ENCODE assay signal across 8 mouse cellular contexts in genomic region chr17:8282821-8283525, GRCm38 (mm10). TPM values are rescaled to one million over a fixed set of nuclear protein-coding genes. Genes with fewer than 3 reads are reported as not detected.
DNase-seq lines count a peak whose midpoint lies in the region; ATAC-seq lines count a peak whose summit lies in the region.

Gene Mpc1, plus strand, starts transcription at chr17:8282904.

- no peaks in the 10 kb centered on the region for H3K27me3 ChIP-seq in embryonic facial prominence, embryonic 12.5 days
- peaks cover 21% of the 10 kb centered on the region for H3K27me3 ChIP-seq in limb, embryonic 10.5 days (ENCODE audit: low read depth, poor library complexity, severe bottlenecking)
- no peaks in the 10 kb centered on the region; the same call in 1 of the 2 replicates for H3K27me3 ChIP-seq in midbrain, embryonic 12.5 days

- no peaks in the 10 kb centered on the region for H3K36me3 ChIP-seq in embryonic facial prominence, embryonic 12.5 days
- no peaks in the 10 kb centered on the region for H3K36me3 ChIP-seq in limb, embryonic 10.5 days
- no peaks in the 10 kb centered on the region for H3K36me3 ChIP-seq in midbrain, embryonic 12.5 days

- WGBS in embryonic facial prominence, embryonic 12.5 days: 2% methylated on average over 34 of the region's 35 CpGs
- WGBS in limb, embryonic 10.5 days: 2% methylated on average over 34 of the region's 35 CpGs
- WGBS in midbrain, embryonic 12.5 days: 2% methylated on average over 35 of the region's 35 CpGs

- peak; percentile 91 for DNase-seq in 416B (ENCODE audit: low read depth)
- peak; percentile 72 for DNase-seq in adrenal gland, postnatal 25 days
- DNase-seq in heart, adult 18-20 months: peak; percentile 87 to 90
- peak; percentile 90 for DNase-seq in kidney, adult 18-20 months
- DNase-seq in limb, embryonic 10.5 days (ENCODE audit: low spot score): no peak
- peak; percentile 26 to 43 for DNase-seq in spleen, adult 18-20 months

- H3K27ac ChIP-seq in embryonic facial prominence, embryonic 12.5 days: peak within 1 kb of the TSS; percentile 87
- peak within 1 kb of the TSS; percentile 95 for H3K27ac ChIP-seq in limb, embryonic 10.5 days
- peak within 1 kb of the TSS; percentile 82 for H3K27ac ChIP-seq in midbrain, embryonic 12.5 days (replicated peaks)

- no peaks in the 10 kb centered on the region for H3K9me3 ChIP-seq in embryonic facial prominence, embryonic 12.5 days
- no peaks in the 10 kb centered on the region for H3K9me3 ChIP-seq in limb, embryonic 10.5 days (replicated peaks)
- H3K9me3 ChIP-seq in midbrain, embryonic 12.5 days: no peaks in the 10 kb centered on the region

- peak within 1 kb of the TSS; percentile 99 for H3K4me2 ChIP-seq in embryonic facial prominence, embryonic 12.5 days (replicated peaks)
- peak within 1 kb of the TSS; percentile 100 for H3K4me2 ChIP-seq in midbrain, embryonic 12.5 days (replicated peaks)

- H3K4me3 ChIP-seq in embryonic facial prominence, embryonic 12.5 days: peak within 1 kb of the TSS; percentile 67
- peak within 1 kb of the TSS; percentile 90 for H3K4me3 ChIP-seq in limb, embryonic 10.5 days
- H3K4me3 ChIP-seq in midbrain, embryonic 12.5 days: peak within 1 kb of the TSS; percentile 70

- peak within 1 kb of the TSS; percentile 64 for H3K9ac ChIP-seq in embryonic facial prominence, embryonic 12.5 days
- H3K9ac ChIP-seq in midbrain, embryonic 12.5 days (replicated peaks): peak within 1 kb of the TSS; percentile 75

- ATAC-seq in embryonic facial prominence, embryonic 12.5 days (ENCODE audit: insufficient number of reproducible peaks, insufficient read depth, low FRiP score, low TSS enrichment): peak; percentile 77
- peak; percentile 0 for ATAC-seq in midbrain, embryonic 12.5 days (ENCODE audit: low FRiP score, low read depth)

- 0 out of 2 replicates have a peak, but pooled peaks cover 3% of the 10 kb centered on the region for H3K4me1 ChIP-seq in embryonic facial prominence, embryonic 12.5 days
- H3K4me1 ChIP-seq in limb, embryonic 10.5 days: peaks cover 22% of the 10 kb centered on the region
- peaks cover 15% of the 10 kb centered on the region for H3K4me1 ChIP-seq in midbrain, embryonic 12.5 days

RNA-seq across cellular contexts. Expression of gene Mpc1, which starts in this region (rescaled TPM):
- 262 and 318 TPM in 2 replicates for total RNA-seq in adrenal gland, postnatal 25 days (2021)
- 122 and 129 TPM in 2 replicates for polyA plus RNA-seq in embryonic facial prominence, embryonic 12.5 days (2016; fragmentation: Nextera tagmentation; extraction: Ambion mirVana)
- total RNA-seq in heart, adult 18-20 months (2021): 100 to 1,000 TPM; 873 to 884 TPM
- 81.4 and 84.6 TPM in 2 replicates for polyA plus RNA-seq in limb, embryonic 10.5 days (2016; fragmentation: Nextera tagmentation; extraction: Ambion mirVana)
- 116 TPM in 2 replicates for polyA plus RNA-seq in midbrain, embryonic 12.5 days (2016; fragmentation: Nextera tagmentation; extraction: Ambion mirVana)
